Comparison of ENCODE assay signal across 10 mouse cellular contexts in the genomic region with DNA sequence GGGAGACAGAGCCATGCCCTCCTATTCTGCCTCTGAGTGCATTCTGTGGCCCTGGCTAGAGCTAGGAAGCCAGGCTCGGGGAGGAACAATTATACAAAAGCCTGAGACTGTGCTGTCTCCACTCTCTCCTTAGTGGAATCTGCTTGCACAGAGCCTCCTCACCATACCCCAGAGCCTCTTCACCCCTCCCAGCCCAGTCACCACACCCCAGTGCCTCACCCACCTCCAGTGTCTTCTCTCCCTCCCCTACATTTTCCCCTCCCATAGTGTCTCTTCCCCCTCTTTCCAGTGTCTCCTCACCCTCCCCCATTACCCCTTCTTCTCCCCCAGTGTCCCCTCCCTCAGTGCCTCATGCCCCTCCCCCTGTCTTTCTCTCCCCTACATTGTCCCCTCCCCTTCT. TPM values are rescaled to one million over a fixed set of nuclear protein-coding genes. Genes with fewer than 3 reads are reported as not detected.
DNase-seq lines count a peak whose midpoint lies in the region; ATAC-seq and TF ChIP-seq lines count a peak whose summit lies in the region.
"Had no signal": no experiment of that assay in that cellular context is flagged by ENCODE, and none has a peak within 500 bp of the region (broad histone marks: within the 10 kb centered on the region; RNA-seq: fewer than 3 reads in every experiment).

No protein-coding gene starts in this region.

- H3K27ac ChIP-seq in left cerebral cortex, adult 2 months, result peak overlapping the region; percentile 47
- peak overlapping the region; percentile 28; the same call in 1 of the 2 replicates for H3K27ac ChIP-seq in embryonic facial prominence, embryonic 13.5 days
- H3K27ac ChIP-seq in limb, embryonic 12.5 days, result peak overlapping the region; percentile 26
- H3K27ac ChIP-seq in neural tube, embryonic 14.5 days (ENCODE audit: low read depth, low read length), result peak overlapping the region; percentile 55

- no peak for DNase-seq in left cerebral cortex, adult 2 months (ENCODE audit: extremely low spot score in 1 of 2, low spot score in 2 of 2)
- no peak for DNase-seq in left cerebral cortex, adult 9 months (ENCODE audit: low spot score in 2 of 2)
- DNase-seq in gastrocnemius, postnatal 36 days, result no peak
- no peak for DNase-seq in frontal cortex, postnatal 25 days (ENCODE audit: low spot score in 2 of 2)
- DNase-seq in spleen, adult 12 weeks (ENCODE audit: low spot score), result no peak

- no peak for ATAC-seq in embryonic facial prominence, embryonic 13.5 days (ENCODE audit: insufficient number of reproducible peaks, insufficient read depth, low FRiP score, low TSS enrichment, low read depth)
- ATAC-seq in limb, embryonic 12.5 days (ENCODE audit: insufficient number of reproducible peaks, insufficient read depth, low FRiP score, low TSS enrichment, low read depth), result no peak
- no peak for ATAC-seq in neural tube, embryonic 14.5 days (ENCODE audit: low read depth)

- intact Hi-C loops in left cerebral cortex, adult 2 months (cut with DNase I), result no loop called here
- intact Hi-C loops in gastrocnemius, postnatal 36 days (cut with DNase I), result no loop called here

- no peak overlapping the region for H3K4me2 ChIP-seq in embryonic facial prominence, embryonic 13.5 days
- H3K4me2 ChIP-seq in limb, embryonic 12.5 days, result no peak overlapping the region
- H3K4me2 ChIP-seq in neural tube, embryonic 14.5 days (ENCODE audit: low read depth, low read length), result no peak overlapping the region

- peaks cover 28% of the 10 kb centered on the region for H3K4me1 ChIP-seq in embryonic facial prominence, embryonic 13.5 days
- peaks cover 59% of the 10 kb centered on the region for H3K4me1 ChIP-seq in limb, embryonic 12.5 days (replicated peaks)
- 0 out of 2 replicates have a peak, but pooled peaks cover 6% of the 10 kb centered on the region for H3K4me1 ChIP-seq in neural tube, embryonic 14.5 days (ENCODE audit: control insufficient read depth, insufficient read depth, low read length)

- H3K9me3 ChIP-seq in embryonic facial prominence, embryonic 13.5 days, result no peaks in the 10 kb centered on the region
- no peaks in the 10 kb centered on the region for H3K9me3 ChIP-seq in limb, embryonic 12.5 days
- no peaks in the 10 kb centered on the region for H3K9me3 ChIP-seq in neural tube, embryonic 14.5 days (ENCODE audit: control insufficient read depth, low read length)

- H3K27me3 ChIP-seq in embryonic facial prominence, embryonic 13.5 days, result no peaks in the 10 kb centered on the region
- no peaks in the 10 kb centered on the region for H3K27me3 ChIP-seq in limb, embryonic 12.5 days
- H3K27me3 ChIP-seq in neural tube, embryonic 14.5 days (ENCODE audit: control insufficient read depth, insufficient read depth, low read length), result no peaks in the 10 kb centered on the region

- no peaks in the 10 kb centered on the region for H3K36me3 ChIP-seq in embryonic facial prominence, embryonic 13.5 days
- no peaks in the 10 kb centered on the region for H3K36me3 ChIP-seq in limb, embryonic 12.5 days
- no peaks in the 10 kb centered on the region for H3K36me3 ChIP-seq in neural tube, embryonic 14.5 days (ENCODE audit: control insufficient read depth, insufficient read depth, low read length)

- no peak overlapping the region for H3K9ac ChIP-seq in embryonic facial prominence, embryonic 13.5 days
- H3K9ac ChIP-seq in limb, embryonic 12.5 days (replicated peaks), result 0 out of 2 replicates have a peak overlapping the region, but pooled peaks have one; percentile 5
- no peak overlapping the region for H3K9ac ChIP-seq in neural tube, embryonic 14.5 days (replicated peaks; ENCODE audit: low read depth, low read length)

- H3K4me3 ChIP-seq in left cerebral cortex, adult 2 months, result no peak overlapping the region
- H3K4me3 ChIP-seq in embryonic facial prominence, embryonic 13.5 days, result no peak overlapping the region
- no peak overlapping the region for H3K4me3 ChIP-seq in limb, embryonic 12.5 days (replicated peaks)
- H3K4me3 ChIP-seq in neural tube, embryonic 14.5 days (ENCODE audit: low read depth, low read length), result no peak overlapping the region

- no peak for TF ChIP-seq CTCF in left cerebral cortex, adult 2 months (IDR thresholded peaks at IDR 0.05)

- WGBS in embryonic facial prominence, embryonic 13.5 days, result 0% methylated on average over 1 of the region's 1 CpGs
- 17% methylated on average over 1 of the region's 1 CpGs for WGBS in limb, embryonic 12.5 days
- 0% methylated on average over 1 of the region's 1 CpGs for WGBS in neural tube, embryonic 14.5 days

RNA-seq across cellular contexts. Expression of a gene that starts 29.5 kb away (rescaled TPM):
- 1 to 10 TPM; 1.3 to 1.7 TPM for total RNA-seq in left cerebral cortex, adult 2 months (2021)
- 1.3 and 2.5 TPM in 2 replicates for polyA plus RNA-seq in embryonic facial prominence, embryonic 13.5 days (2015; fragmentation: Nextera tagmentation; extraction: Ambion mirVana)
- 1.4 TPM in 2 replicates for polyA plus RNA-seq in limb, embryonic 12.5 days (2016; fragmentation: Nextera tagmentation; extraction: Ambion mirVana)
- 0.82 and 0.91 TPM in 2 replicates for polyA plus RNA-seq in neural tube, embryonic 14.5 days (2014; fragmentation: Nextera tagmentation; extraction: Ambion mirVana)
- total RNA-seq in gastrocnemius, postnatal 36 days (2021), result under 1 TPM; 0.54 to 0.66 TPM

RNA-seq across cellular contexts. Expression of a gene that starts 41.0 kb away (rescaled TPM):
- total RNA-seq in left cerebral cortex, adult 2 months (2021), result not detected
- polyA plus RNA-seq in embryonic facial prominence, embryonic 13.5 days (2015; fragmentation: Nextera tagmentation; extraction: Ambion mirVana), result not detected in 2 replicates
- not detected in 2 replicates for polyA plus RNA-seq in limb, embryonic 12.5 days (2016; fragmentation: Nextera tagmentation; extraction: Ambion mirVana)
- not detected in 2 replicates for polyA plus RNA-seq in neural tube, embryonic 14.5 days (2014; fragmentation: Nextera tagmentation; extraction: Ambion mirVana)
- not detected for total RNA-seq in gastrocnemius, postnatal 36 days (2021)
- polyA plus RNA-seq: cortical plate, adult 2 months; testis, adult 2 months had no signal
